Mouse (Mus musculus) right cerebral cortex, postnatal 36 days (tissue): Measurements from ENCODE around the gene Napa.

ENCODE experiments used
- DNase-seq, 2 experiments: peaks; one replicate each; pipeline ENCODE4 v3.0.0; 2022; ENCODE audit warnings: low spot score in 2 of 2, mixed read lengths in 1 of 2

The Napa gene

GRCm38 (mm10) chr7:16130956-16131634 lies 32.8 kb downstream of the Napa start:
- DNase-seq = no peak

GRCm38 (mm10) chr7:16132161-16132581 lies 33.9 kb downstream of the Napa start:
- no peak for DNase-seq

DNA sequence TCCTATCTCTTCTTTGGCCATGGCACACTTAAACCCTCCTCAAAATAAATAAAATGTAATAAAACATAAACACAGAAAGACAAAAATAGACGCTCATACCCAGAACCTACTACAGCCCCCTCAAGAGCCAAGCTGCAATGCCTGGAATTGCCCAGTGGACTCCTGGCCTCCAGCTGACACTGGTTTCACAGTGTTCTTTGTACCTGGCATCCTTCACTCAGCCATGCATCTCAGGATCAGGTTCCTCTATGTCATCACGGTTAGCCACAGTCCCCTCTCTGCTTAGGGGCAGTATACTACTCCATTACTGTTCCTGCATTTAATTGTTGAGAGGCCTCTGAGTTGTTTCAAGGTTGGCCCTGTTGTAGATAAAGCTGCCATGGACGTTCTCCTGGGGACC lies 34.7 kb downstream of the Napa start:
- no peak for DNase-seq

- DNase-seq = no peak
These were observed 35.4 kb downstream of the Napa start for GRCm38 (mm10) chr7:16133691-16134090.

GRCm38 (mm10) chr7:16134951-16135392 lies 36.7 kb downstream of the Napa start:
- no peak for DNase-seq

- DNase-seq = peak; percentile 68 to 72
These were observed 48.5 kb downstream of the Napa start for GRCm38 (mm10) chr7:16146489-16147410.

- no peak for DNase-seq
These were observed 49.4 kb downstream of the Napa start for GRCm38 (mm10) chr7:16147643-16148042.

DNA sequence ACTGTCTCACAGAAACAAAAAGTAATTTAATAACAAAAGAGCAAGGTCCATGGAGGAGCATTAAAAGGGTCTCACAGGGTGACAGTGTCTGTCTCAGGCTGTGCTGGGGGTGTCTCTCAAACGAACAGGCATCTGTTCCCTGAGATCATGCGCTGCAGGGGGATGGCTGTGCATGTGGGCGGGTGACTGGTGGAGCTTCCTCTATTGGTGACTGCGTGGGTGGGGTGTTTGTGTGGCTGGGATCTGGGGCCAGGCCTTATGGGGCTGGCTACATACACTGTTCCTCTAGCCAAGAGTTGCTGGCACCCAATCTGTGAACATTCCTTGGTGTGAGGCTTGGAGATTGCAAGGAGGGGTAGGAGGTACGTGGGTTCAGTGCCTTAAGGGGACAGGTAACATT lies 51.0 kb downstream of the Napa start:
- DNase-seq = peak; percentile 89 to 92

DNA sequence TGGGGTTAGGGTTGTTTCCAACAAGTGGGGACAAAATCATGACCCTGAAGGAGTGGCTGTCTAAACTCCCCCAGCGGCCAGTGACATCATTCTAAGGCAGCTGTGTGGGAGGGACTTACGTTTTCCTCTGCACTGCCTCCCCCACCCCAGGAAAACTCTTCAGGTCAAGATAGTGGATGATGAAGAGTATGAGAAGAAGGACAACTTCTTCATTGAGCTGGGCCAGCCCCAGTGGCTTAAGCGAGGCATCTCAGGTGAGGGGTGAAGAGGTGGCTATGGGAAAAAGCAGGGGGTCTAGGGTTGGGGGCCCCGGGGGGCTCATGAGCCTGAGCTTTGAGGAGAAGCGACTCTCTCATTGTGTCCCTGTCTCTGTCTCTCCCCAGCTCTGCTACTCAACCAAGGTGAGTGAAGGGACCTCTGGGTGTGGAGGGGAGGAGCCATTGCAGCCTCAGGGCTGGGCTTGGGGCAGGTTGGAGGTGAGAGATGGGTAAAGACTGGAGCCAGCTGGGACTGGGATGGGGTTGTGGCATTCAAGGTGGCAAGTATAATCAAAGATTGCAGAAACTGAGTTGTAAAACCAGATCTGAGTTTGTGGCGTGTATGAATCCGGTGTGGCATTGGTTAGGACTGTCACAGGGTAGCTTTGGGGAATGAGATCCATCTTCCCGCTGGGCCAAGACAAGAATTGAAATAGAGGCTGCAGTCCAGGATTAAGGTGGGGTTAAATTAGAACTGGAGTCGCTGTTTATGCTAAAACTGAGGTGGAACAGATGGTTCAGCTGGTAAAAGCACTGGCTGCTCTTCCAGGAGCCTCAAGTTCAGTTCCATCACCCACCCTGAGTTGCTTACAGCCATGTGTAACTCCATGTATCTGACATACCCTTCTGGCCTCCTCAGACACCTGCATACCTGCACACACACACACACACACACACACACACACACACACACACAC lies 52.2 kb downstream of the Napa start:
- no peak for DNase-seq

GRCm38 (mm10) chr7:16153522-16153921 lies 55.3 kb downstream of the Napa start:
- DNase-seq = no peak

DNA sequence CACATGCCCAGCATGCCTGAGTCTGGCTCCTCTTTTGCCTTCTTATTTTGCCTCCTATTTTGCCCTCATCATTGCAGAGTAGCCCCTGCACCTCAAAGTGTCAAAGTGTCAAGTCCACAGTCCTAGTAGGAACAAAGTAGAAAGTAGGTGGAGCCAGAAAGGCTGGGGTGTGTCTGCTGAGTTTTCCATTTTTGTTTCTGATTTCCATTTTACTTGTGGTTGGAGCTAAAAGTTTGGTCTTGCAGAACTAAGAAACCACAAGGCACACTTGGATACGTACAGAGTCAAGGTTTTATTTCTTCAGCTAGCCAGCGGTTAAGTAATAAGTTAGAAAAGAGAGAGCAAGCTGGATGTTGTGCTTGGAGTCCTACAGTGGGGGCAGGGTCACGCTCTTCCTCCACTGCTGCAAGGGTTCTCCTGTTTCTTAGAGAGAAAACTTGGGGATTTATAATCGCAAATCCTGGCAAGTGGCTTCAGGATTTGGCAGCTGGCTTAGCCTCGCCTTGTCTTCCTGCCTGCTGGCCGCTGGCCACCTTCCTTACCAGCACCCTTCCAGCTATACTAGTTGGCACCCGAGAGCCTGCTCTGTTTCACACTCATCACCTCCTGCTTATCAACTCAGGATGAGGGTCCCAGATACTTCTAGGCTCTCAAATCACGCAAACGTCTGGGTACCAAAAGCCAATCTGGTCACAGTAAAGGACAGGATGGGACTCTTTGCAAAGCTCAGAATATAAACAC lies 57.0 kb downstream of the Napa start:
- DNase-seq = no peak

DNA sequence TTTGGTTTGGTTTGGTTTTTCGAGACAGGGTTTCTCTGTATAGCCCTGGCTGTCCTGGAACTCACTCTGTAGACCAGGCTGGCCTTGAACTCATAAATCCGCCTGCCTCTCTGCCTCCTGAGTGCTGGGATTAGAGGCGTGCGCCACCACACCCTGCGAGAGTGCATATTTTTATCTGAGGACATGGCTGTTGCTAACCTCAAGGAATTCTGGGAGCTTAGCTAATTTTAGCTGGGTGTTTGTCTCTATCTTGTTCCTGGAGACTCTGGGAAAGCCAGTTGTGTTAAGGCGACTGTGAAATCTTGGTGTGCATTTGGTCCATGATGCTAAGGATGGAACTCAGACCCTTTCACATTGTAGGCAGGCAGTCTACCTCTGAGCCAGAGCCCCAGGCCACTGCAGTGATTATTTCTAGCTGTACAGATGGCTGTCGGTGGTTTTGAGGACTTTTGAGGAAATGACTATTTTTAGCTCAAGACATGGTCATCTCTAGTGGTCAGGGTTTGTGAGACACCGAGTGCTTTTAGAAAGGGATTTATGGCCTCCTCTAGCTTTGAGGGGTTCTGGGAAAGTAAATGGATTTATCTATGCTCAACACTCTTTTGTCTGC lies 58.0 kb downstream of the Napa start:
- no peak for DNase-seq

- DNase-seq = no peak
These were observed 60.5 kb downstream of the Napa start for GRCm38 (mm10) chr7:16158735-16159134.

GRCm38 (mm10) chr7:16160702-16161101 lies 62.4 kb downstream of the Napa start:
- DNase-seq = no peak

- DNase-seq = no peak
These were observed 63.0 kb downstream of the Napa start for GRCm38 (mm10) chr7:16161302-16161701.

- DNase-seq = no peak
These were observed 63.8 kb downstream of the Napa start for GRCm38 (mm10) chr7:16162036-16162435.
